Mouse (Mus musculus) embryo, embryonic 10 days (tissue): Measurements from ENCODE around the gene Asb18.

Source experiments
- DNase-seq: peaks from one replicate; pipeline ENCODE4 v3.0.0-alpha.2; 2015; ENCODE audit warnings: low spot score

Asb18 gene

GRCm38 (mm10) chr1:90014446-90014845, at the start of gene Asb18:
TSS of gene Asb18 (minus strand) at chr1:90014666.
- DNase-seq, result no peak

DNA sequence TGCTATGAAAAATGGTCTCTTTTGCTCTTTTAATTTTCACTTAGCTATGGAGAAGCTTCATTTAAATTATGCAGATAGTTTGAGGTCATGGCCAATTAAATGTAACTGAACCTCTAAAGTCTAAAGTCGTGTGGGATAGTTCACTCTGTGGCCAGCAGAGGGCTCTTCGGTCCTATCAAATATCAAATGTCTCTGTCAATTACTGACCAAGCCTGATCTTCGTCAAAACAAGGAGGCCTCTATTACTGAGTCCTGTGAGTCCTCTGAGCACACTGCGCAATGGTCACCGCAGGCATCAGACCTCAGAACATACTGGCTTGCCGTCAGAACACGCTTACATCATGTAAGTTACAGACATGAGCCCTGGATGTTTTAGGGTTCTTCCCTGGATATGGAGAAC, 46.1 kb upstream of the Asb18 start:
- DNase-seq, result peak; percentile 81

DNA sequence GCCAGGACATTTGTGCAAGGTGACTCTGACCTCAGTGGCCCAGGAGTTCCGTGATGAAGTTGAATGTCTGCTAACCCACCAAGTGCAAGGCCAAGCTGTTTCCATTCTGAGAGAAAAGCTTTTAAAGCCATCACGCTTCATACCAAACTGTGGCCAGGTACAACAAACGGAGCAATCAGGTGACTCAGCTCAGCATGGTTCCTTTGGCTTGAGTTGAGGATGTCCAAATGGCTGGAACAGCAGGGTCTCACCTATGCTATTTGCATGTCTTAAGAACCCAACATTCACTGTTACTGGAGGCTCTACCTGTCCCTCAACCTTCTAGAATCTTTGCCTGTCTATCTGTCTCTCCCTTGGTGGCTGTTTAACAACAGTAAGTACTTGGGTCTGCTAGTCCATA, 45.6 kb upstream of the Asb18 start:
- DNase-seq, result no peak

- no peak for DNase-seq
Measured at GRCm38 (mm10) chr1:90054991-90055390, 40.5 kb upstream of the Asb18 start.

DNA sequence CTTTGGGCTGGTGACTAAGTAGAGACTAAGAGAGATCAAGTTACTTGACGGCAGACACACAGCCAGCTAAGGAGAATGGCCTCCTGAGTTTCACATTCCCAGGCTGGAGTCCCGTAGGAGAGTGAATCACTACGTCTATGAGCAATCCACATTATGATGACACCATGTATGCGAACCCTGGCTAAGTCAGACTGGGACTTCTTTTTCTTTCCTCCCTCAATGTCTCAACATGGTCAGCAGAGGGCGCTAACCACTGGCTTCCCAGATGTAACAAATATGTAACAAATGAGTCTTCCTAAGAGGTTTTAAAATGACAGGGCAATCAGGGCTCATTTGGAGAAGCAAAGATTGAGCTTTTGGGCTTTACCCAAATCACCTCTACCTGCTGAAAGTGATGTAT, 36.9 kb upstream of the Asb18 start:
- DNase-seq, result peak; percentile 88

DNA sequence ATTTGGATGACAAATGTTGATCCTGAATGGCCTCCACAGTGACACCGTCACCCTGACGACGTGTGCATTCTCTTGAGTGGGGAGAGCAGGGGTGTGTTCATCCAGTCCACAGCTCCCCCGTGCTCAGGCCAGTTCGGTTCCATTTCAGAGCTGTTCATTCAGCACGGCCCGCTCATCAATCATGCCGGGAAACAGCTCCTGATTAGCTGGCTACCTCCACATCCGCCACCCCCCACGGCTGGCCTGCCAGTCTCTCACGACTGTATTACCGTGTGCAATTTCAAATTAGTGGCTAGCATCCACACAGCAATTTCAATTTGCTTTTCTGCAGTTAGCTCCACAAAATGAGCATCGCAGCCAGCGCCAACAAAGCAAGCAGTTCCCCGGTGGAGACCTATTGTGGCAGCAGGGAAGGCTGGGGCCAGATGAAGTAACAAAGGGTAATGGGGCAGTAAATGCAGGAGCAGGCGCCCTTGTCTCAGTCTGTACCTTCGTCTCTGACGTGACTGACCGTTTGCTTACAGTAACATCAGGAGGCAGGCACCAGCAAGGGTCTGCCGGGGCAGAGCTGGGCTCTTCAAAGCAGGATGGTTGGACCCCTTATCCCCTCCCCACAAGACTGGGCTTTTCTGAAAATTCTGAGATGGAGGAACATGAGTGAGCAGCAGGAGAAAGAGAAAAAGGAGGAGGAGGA, 35.7 kb upstream of the Asb18 start:
- DNase-seq, result peak; percentile 43

DNA sequence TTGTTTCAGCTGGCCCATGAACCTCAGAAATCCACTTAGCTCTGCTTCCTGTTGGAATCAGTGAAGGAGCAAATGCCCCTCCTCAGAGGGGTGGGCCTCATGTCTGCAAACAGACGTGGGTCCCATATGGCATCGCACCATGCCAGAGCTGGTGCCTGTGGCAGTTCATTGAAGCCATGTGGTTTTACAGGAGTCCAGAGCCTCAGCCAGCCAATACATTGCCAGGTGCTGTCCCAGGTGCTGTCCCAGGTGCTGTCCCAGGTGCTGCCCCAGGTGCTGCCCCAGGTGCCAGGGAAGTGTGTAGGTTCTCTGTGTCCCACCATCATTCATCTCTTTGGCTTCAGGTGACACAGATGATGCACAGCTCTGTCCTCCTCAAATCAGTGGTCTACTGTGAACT, 13.8 kb upstream of the Asb18 start:
- no peak for DNase-seq

- peak; percentile 75 for DNase-seq
Measured at GRCm38 (mm10) chr1:90026945-90027344, 12.5 kb upstream of the Asb18 start.

DNA sequence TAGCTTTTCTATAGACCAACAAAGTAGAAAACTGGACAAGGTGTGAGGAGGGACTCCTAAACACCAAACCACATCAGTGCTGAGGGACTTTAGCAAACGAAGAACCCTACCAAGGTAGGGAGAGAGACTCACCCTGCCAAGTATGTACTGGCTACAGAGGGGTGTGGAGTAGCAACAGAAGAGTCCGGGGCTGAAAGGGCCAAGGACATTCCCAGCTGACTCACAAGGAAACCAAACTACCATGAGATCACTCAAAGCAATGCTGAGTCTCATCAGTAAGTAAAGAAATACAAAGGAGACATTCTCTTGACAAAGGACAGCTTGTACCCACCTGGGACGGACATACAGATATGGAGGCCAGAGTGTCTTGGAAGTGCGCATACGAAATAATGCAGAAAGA, 5.9 kb upstream of the Asb18 start:
- no peak for DNase-seq

GRCm38 (mm10) chr1:90018071-90018470, 3.6 kb upstream of the Asb18 start:
- no peak for DNase-seq

GRCm38 (mm10) chr1:90013273-90013672, 1.2 kb downstream of the Asb18 start:
- no peak for DNase-seq

- DNase-seq, result peak; percentile 37
Measured at GRCm38 (mm10) chr1:90012850-90013249, 1.6 kb downstream of the Asb18 start.

GRCm38 (mm10) chr1:90012168-90012567, 2.3 kb downstream of the Asb18 start:
- no peak for DNase-seq

GRCm38 (mm10) chr1:90010077-90010476, 4.4 kb downstream of the Asb18 start:
- DNase-seq, result no peak

GRCm38 (mm10) chr1:90009188-90009587, 5.3 kb downstream of the Asb18 start:
- no peak for DNase-seq

GRCm38 (mm10) chr1:90006666-90007065, 7.8 kb downstream of the Asb18 start:
- no peak for DNase-seq

GRCm38 (mm10) chr1:90000981-90001380, 13.5 kb downstream of the Asb18 start:
- no peak for DNase-seq

DNA sequence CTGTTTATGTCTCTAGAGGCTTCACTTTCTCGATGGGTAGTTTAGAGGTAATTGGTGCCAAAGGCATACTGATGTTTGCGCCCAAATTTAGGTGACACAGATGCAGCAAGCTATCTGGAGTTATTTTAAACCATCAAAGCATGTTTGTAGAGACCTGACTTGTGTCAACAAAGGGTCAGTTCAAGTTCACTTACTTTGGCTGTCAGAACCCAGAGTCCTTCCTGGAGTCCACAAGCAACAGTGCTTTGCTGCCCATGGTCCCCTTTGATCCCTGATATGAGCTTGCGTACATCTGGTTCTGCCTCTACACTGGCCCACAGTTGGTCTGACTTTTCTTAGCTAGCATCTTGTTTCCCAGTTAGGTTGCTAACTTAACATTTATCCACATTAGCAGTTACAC, 14.6 kb downstream of the Asb18 start:
- DNase-seq, result no peak

DNA sequence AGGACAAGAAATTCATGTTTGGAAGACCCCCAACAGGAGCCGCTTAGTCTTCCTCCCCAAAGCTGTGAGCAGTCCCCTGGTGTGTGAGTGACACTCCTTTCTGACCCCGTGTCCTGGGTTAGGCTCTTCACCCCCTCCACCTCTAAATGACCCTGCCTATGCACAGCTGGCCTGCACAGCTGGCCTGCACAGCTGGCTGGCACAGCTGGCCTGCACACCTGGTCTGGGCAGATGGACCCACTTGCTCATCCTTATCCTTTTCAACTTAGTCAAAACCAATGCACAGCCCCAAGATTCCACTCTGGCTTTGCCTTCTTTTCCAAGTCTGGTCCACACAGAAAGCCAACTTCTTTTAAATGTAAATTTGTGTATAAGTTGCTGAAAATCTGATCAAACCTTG, 15.8 kb downstream of the Asb18 start:
- no peak for DNase-seq

DNA sequence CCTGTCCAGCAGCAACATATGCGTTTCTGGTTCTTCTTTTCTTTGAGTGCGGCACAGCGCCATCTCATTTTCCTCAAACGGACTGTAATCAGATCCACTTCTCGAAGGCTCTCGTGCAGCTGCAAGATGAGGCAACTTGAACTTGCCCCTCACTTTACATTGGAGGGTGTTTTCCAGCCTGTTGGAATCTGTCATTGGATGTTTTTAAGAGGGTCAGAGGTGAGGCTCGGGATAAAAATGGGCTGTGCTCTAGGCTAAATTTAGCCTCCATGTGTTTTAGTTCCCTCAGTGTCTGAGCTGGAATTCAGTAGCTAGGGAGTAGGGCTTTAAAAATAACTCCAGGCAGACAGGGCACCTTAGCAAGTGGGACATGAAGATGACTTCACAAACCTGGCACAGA, 16.4 kb downstream of the Asb18 start:
- DNase-seq, result peak; percentile 27

- DNase-seq, result no peak
Measured at GRCm38 (mm10) chr1:89992256-89992655, 22.2 kb downstream of the Asb18 start.

- no peak for DNase-seq
Measured at GRCm38 (mm10) chr1:89977261-89977660, 37.2 kb downstream of the Asb18 start.

DNA sequence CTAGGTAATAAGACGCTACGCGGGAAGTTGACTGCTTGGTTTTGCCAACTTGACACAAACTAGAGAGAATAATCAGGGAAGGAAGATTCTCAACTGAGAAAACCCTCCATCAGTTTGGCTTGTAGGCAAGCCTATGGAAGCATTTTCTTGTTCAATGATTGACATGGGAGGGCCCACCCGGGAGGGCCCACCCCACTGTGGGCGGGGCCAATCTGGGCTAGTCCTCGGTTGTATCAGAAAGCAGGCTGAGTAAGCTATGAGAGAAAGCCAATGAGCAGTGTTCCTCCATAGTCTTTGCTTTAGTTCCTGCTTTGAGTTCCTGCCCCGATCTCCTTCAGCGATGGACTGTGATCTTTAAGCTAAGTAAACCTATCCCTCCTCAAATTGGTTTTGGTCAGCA, 38.1 kb downstream of the Asb18 start:
- DNase-seq, result no peak

DNA sequence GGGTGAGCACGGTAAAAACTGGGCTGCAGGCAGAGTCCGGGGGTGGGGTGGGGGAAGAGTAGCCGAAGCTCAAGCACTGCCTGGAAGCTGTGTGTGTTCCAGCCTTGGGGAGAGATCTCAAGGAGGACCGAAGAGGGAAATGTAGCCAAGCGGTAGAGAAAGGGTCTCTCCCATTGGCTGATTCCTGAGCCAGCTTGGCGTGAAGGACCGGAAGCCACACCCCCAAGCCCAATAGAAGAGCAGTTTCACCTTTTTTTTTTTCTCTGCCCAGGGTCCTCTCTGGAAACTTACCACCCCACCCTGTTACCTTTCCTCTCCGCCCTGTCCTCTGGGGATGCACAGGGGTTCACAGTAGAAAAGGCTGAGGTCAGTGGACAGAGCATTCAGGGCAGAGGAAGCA, 39.9 kb downstream of the Asb18 start:
- no peak for DNase-seq

GRCm38 (mm10) chr1:89971848-89972247, 42.6 kb downstream of the Asb18 start:
- no peak for DNase-seq
